Mouse (Mus musculus): ENCODE measurements around the gene Btbd10. TPM values are rescaled to one million over a fixed set of nuclear protein-coding genes. Genes with fewer than 3 reads are reported as not detected.
A peak's percentile ranks its signal among the peaks of the same experiment; 100 is the strongest.

Btbd10 gene
- polyA plus RNA-seq, 1 experiment: 31.4 TPM

DNA sequence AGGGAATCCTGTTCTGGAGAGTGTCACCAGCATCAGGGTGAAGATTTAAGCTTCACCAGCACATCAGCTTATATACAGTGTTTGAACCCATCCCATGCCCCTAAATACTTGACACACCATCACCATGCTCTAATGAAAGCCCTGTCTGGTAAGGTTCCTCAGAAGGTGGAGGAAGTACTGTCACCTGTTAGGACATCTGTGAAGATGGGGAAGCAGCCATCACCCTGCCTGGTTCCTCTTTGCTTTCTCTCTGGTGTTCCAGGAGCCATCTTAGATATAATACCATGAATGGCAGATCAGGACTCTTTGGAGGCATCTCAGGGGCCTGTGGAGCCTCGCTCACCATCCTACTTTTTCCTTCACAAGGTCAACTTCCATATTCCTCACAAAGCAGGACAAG lies 3.5 kb upstream of the Btbd10 start:
- H3K27ac ChIP-seq (ENCODE audit: insufficient read depth, low read length): no peak overlapping the region
- H3K4me1 ChIP-seq (ENCODE audit: control insufficient read depth, insufficient read depth, low read length): 0 out of 2 replicates have a peak, but pooled peaks cover 1% of the 10 kb centered on the region
- TF ChIP-seq POLR2A (IDR thresholded peaks at IDR 0.05; ENCODE audit: low read depth, low read length) (no peak), CTCF (IDR thresholded peaks at IDR 0.05; ENCODE audit: borderline replicate concordance, insufficient read depth, low read length) (no peak)
- H3K4me3 ChIP-seq (ENCODE audit: insufficient read depth, low read length): no peak overlapping the region

DNA sequence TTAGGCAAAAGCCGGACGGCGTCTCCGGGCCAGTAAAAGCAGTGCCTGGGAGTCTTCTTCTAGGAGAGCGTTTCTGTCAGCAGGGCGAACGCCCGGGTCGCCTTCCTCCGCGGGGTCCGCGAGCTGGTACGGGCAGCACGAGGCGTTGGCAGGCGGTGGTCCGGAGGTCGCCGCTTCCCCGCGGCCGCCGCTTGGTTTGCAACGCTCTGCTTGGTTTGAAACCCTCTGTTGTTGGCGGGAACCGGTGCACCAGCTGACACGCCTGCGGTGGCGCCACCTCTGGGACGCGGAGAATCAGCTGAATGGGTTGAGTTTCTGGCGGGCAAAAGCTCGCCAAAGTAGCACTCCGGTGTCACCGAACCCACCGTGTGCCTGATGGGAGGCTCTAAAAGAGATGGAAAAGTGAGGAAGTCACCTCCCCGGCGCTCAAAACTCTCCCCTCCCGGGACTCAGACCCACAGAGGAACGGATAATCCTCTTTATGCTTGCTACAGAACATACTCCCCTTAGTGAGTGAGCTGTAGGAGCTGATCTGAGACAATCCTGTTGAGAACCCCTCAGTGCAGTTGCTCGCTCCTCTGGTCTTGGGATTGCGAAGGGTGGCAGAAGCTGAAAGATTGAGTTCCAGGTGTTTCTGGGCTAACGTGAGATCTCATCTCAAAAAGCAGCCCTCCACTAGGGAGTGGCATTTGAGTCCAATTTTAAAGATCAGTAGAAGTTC lies 588 bp upstream of the Btbd10 start:
- H3K4me1 ChIP-seq (ENCODE audit: control insufficient read depth, insufficient read depth, low read length): no peaks in the 10 kb centered on the region
- H3K4me3 ChIP-seq (ENCODE audit: insufficient read depth, low read length): peak overlapping the region; percentile 63
- H3K27ac ChIP-seq (ENCODE audit: insufficient read depth, low read length): no peak overlapping the region
- TF ChIP-seq POLR2A (IDR thresholded peaks at IDR 0.05; ENCODE audit: low read depth, low read length): no peak
- peak; percentile 61; the same call in 1 of the 2 replicates for TF ChIP-seq CTCF (IDR thresholded peaks at IDR 0.05; ENCODE audit: borderline replicate concordance, insufficient read depth, low read length)

DNA sequence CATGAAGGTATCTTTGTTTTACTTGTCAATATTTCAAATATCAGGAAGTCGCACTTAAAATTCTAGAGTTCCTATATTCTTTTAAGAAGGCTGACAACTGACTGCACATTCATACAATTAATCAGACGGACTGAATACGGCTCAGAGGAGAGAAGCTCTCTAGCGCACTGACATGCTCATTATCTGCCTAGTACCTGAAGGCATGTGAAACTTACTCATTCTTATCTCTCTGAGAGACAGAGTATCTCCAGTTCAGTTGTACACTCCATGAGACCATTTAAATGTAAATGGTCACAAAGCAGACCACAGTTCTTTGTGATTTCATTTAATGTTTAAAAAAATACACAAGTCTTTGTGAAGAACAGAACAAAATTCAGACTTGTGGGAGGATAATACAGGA lies 1.8 kb downstream of the Btbd10 start:
- Histone ChIP-seq H3K27ac (ENCODE audit: insufficient read depth, low read length) (no peak overlapping the region), H3K4me1 (ENCODE audit: control insufficient read depth, insufficient read depth, low read length) (no peaks in the 10 kb centered on the region), H3K4me3 (ENCODE audit: insufficient read depth, low read length) (no peak overlapping the region)
- no peak for TF ChIP-seq POLR2A (IDR thresholded peaks at IDR 0.05; ENCODE audit: low read depth, low read length)
- TF ChIP-seq CTCF (IDR thresholded peaks at IDR 0.05; ENCODE audit: borderline replicate concordance, insufficient read depth, low read length): no peak

GRCm38 (mm10) chr7:113349089-113349488 lies 20.1 kb downstream of the Btbd10 start:
- H3K4me3 ChIP-seq (ENCODE audit: insufficient read depth, low read length): no peak overlapping the region
- TF ChIP-seq POLR2A (IDR thresholded peaks at IDR 0.05; ENCODE audit: low read depth, low read length) (no peak), CTCF (IDR thresholded peaks at IDR 0.05; ENCODE audit: borderline replicate concordance, insufficient read depth, low read length) (no peak)
- no peak overlapping the region for H3K27ac ChIP-seq (ENCODE audit: insufficient read depth, low read length)

GRCm38 (mm10) chr7:113347694-113348093 lies 21.5 kb downstream of the Btbd10 start:
- no peak for TF ChIP-seq POLR2A (IDR thresholded peaks at IDR 0.05; ENCODE audit: low read depth, low read length)
- no peak for TF ChIP-seq CTCF (IDR thresholded peaks at IDR 0.05; ENCODE audit: borderline replicate concordance, insufficient read depth, low read length)
- H3K4me1 ChIP-seq (ENCODE audit: control insufficient read depth, insufficient read depth, low read length): no peaks in the 10 kb centered on the region
- H3K4me3 ChIP-seq (ENCODE audit: insufficient read depth, low read length): no peak overlapping the region
- H3K27ac ChIP-seq (ENCODE audit: insufficient read depth, low read length): no peak overlapping the region

More at GRCm38 (mm10) chr7:113349089-113349488, 20.1 kb downstream of the Btbd10 start:
- no peaks in the 10 kb centered on the region for H3K4me1 ChIP-seq (ENCODE audit: control insufficient read depth, insufficient read depth, low read length)

- H3K27ac ChIP-seq (ENCODE audit: insufficient read depth, low read length): no peak overlapping the region
- TF ChIP-seq POLR2A (IDR thresholded peaks at IDR 0.05; ENCODE audit: low read depth, low read length) (no peak), CTCF (IDR thresholded peaks at IDR 0.05; ENCODE audit: borderline replicate concordance, insufficient read depth, low read length) (no peak)
- no peak overlapping the region for H3K4me3 ChIP-seq (ENCODE audit: insufficient read depth, low read length)
- H3K4me1 ChIP-seq (ENCODE audit: control insufficient read depth, insufficient read depth, low read length): no peaks in the 10 kb centered on the region
These were observed 21.9 kb downstream of the Btbd10 start for GRCm38 (mm10) chr7:113347271-113347670.

DNA sequence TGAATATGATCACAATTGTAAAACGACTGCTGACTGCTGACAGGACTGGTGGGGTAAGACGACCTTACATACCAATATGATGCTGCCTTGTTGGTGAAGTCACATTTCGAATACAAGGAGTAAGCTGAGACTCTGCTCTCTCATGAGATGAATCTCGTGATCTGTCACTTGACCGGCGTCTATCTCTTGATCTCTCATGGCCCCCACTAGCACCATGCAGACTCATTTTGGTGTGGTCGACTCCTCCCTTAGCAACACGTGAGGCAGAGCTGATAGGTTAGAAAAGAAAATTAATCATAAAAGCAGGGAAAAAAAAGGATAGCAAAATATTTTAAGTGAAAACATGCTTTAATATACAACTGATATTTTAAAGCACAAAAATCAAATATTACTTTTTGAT lies 33.9 kb downstream of the Btbd10 start:
- H3K4me3 ChIP-seq (ENCODE audit: insufficient read depth, low read length): no peak overlapping the region
- TF ChIP-seq POLR2A (IDR thresholded peaks at IDR 0.05; ENCODE audit: low read depth, low read length) (no peak), CTCF (IDR thresholded peaks at IDR 0.05; ENCODE audit: borderline replicate concordance, insufficient read depth, low read length) (no peak)

DNA sequence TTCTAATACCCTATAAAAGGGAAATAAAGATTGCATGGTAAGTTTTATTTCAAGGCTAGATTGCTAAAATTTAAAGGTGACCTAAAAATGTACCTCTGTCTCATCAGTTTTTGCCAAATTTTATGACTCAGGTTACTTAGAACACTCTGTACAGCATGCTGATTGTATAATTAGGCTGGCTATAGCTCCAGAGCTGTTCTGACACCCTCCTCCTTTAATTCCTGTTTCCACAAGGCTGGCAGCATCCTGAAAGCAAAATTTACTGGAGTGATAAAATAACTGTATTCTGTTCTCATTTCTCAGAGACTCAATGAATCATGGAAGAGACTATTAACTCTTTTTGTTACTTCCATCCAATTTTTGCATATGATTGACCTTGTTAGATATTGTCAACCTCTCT lies 35.2 kb downstream of the Btbd10 start:
- Histone ChIP-seq H3K27ac (ENCODE audit: insufficient read depth, low read length) (no peak overlapping the region), H3K4me1 (ENCODE audit: control insufficient read depth, insufficient read depth, low read length) (no peaks in the 10 kb centered on the region), H3K4me3 (ENCODE audit: insufficient read depth, low read length) (no peak overlapping the region)
- TF ChIP-seq POLR2A (IDR thresholded peaks at IDR 0.05; ENCODE audit: low read depth, low read length) (no peak), CTCF (IDR thresholded peaks at IDR 0.05; ENCODE audit: borderline replicate concordance, insufficient read depth, low read length) (no peak)

More for the DNA sequence above, 33.9 kb downstream of the Btbd10 start:
- H3K4me1 ChIP-seq (ENCODE audit: control insufficient read depth, insufficient read depth, low read length): no peaks in the 10 kb centered on the region
- H3K27ac ChIP-seq (ENCODE audit: insufficient read depth, low read length): no peak overlapping the region

- Histone ChIP-seq H3K27ac (ENCODE audit: insufficient read depth, low read length) (no peak overlapping the region), H3K4me1 (ENCODE audit: control insufficient read depth, insufficient read depth, low read length) (no peaks in the 10 kb centered on the region), H3K4me3 (ENCODE audit: insufficient read depth, low read length) (no peak overlapping the region)
- TF ChIP-seq CTCF (IDR thresholded peaks at IDR 0.05; ENCODE audit: borderline replicate concordance, insufficient read depth, low read length) (no peak), POLR2A (IDR thresholded peaks at IDR 0.05; ENCODE audit: low read depth, low read length) (no peak)
These were observed 49.1 kb downstream of the Btbd10 start for GRCm38 (mm10) chr7:113320128-113320527.

DNA sequence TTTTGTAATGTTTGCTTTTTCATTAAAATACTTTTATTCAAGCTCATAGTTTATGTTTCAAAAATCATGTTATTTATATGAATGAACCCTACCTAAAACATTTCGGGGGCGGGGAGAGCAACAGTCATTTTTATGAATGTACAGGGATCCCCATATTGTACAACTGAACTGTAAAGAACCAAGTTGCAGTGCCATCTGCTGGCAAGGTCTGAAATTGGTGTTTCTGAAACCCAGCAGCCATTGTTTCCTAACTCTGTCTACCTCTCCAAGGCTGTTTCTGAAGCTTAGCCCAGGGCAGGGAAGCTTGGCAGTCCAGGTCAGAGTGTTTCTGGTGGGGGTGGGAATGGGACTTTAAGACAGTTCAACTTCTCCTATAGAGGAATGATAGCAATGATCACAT lies 57.4 kb downstream of the Btbd10 start:
- Histone ChIP-seq H3K27ac (ENCODE audit: insufficient read depth, low read length) (no peak overlapping the region), H3K4me3 (ENCODE audit: insufficient read depth, low read length) (no peak overlapping the region), H3K4me1 (ENCODE audit: control insufficient read depth, insufficient read depth, low read length) (peaks cover 4% of the 10 kb centered on the region; the same call in 1 of the 2 replicates)
- no peak for TF ChIP-seq CTCF (IDR thresholded peaks at IDR 0.05; ENCODE audit: borderline replicate concordance, insufficient read depth, low read length)
- no peak for TF ChIP-seq POLR2A (IDR thresholded peaks at IDR 0.05; ENCODE audit: low read depth, low read length)
